Mouse (Mus musculus) lung, postnatal 0 days (tissue): ENCODE data around the gene H2-K1.
"Not testable (repeated sequence)": the region's sequence is repeated elsewhere in the genome, so short reads cannot be mapped to it uniquely, and the experiment has no call there.

ENCODE experiments used
- CTCF ChIP-seq: IDR thresholded peaks from 2 replicates; pipeline ENCODE4 v1.5.1; 2016; ENCODE audit warnings: antibody characterized with exemption, mild to moderate bottlenecking
- EP300 ChIP-seq: IDR thresholded peaks from 2 replicates; pipeline ENCODE4 v1.6.1; 2016; ENCODE audit warnings: antibody characterized with exemption, mild to moderate bottlenecking, control low read depth

- peak; percentile 88 for TF ChIP-seq CTCF
- TF ChIP-seq EP300 = not testable (repeated sequence)
Observed at GRCm38 (mm10) chr17:33982136-33982535, 18.0 kb downstream of the H2-K1 start.
